Mouse (Mus musculus) brown adipose tissue, adult 24 weeks (tissue): Measurements from ENCODE around the gene Sstr5. TPM values are rescaled to one million over a fixed set of nuclear protein-coding genes. Genes with fewer than 3 reads are reported as not detected.

ENCODE experiments used
- H3K27ac ChIP-seq: fragments of 200-500 bp; replicated peaks from 2 replicates; pipeline ENCODE4 v1.5.1; 2012; ENCODE audit warnings: low read depth, mild to moderate bottlenecking, low read length
- H3K4me1 ChIP-seq: fragments of 200-500 bp; 2 replicates; pipeline ENCODE4 v1.6.1; 2012; ENCODE audit warnings: low read length, mixed read lengths; ENCODE audit not compliant: control insufficient read depth, insufficient read depth, insufficient read length
- H3K4me3 ChIP-seq: fragments of 200-500 bp; 2 replicates; pipeline ENCODE4 v1.5.1; 2012; ENCODE audit warnings: low read depth, mild to moderate bottlenecking, low read length, moderate library complexity; ENCODE audit not compliant: insufficient read depth
- polyA plus RNA-seq: library from polyadenylated mRNA; stranded (reverse); fragments of >200 nt; gene quantifications from 2 replicates; pipeline ENCODE4 v1.2.4, GENCODE M21; 2012; ENCODE audit not compliant: missing spikeins, insufficient read depth, insufficient read length

Sstr5 gene
- not detected in 2 replicates for polyA plus RNA-seq

DNA sequence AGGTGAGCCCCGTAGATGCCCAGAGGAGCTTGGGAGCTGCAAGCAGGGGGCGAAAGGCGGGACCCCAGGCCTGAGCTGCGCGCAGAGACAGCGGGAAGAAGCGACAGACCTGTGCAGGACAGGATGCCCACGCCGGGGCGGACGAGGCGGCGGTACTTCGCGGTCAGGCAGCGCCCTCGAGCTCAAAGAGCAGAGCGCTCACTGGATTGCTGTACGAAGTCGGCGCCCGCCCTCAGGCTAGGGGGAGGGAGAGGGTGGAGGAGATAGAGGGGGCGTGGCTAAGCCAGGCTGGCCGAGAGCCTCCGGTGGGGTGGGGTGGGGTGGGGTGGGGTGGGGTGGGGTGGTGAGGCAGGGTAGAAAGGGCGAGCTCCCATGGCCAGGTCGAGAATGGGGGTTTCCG is at the start of gene Sstr5:
Gene Sstr5 (minus strand): TSS at position 276 of the 400 bp plus-strand sequence.
- no peak within 1 kb of the TSS for H3K4me3 ChIP-seq
- H3K4me1 ChIP-seq, result no peaks in the 10 kb centered on the region
- H3K27ac ChIP-seq, result no peak within 1 kb of the TSS

- no peaks in the 10 kb centered on the region for H3K4me1 ChIP-seq
- H3K27ac ChIP-seq, result no peak overlapping the region
- H3K4me3 ChIP-seq, result no peak overlapping the region
Observed at GRCm38 (mm10) chr17:25541768-25542167, 44.7 kb upstream of the Sstr5 start.

- H3K4me1 ChIP-seq, result no peaks in the 10 kb centered on the region
- H3K4me3 ChIP-seq, result no peak overlapping the region
- no peak overlapping the region for H3K27ac ChIP-seq
Observed at GRCm38 (mm10) chr17:25540731-25541130, 43.6 kb upstream of the Sstr5 start.

DNA sequence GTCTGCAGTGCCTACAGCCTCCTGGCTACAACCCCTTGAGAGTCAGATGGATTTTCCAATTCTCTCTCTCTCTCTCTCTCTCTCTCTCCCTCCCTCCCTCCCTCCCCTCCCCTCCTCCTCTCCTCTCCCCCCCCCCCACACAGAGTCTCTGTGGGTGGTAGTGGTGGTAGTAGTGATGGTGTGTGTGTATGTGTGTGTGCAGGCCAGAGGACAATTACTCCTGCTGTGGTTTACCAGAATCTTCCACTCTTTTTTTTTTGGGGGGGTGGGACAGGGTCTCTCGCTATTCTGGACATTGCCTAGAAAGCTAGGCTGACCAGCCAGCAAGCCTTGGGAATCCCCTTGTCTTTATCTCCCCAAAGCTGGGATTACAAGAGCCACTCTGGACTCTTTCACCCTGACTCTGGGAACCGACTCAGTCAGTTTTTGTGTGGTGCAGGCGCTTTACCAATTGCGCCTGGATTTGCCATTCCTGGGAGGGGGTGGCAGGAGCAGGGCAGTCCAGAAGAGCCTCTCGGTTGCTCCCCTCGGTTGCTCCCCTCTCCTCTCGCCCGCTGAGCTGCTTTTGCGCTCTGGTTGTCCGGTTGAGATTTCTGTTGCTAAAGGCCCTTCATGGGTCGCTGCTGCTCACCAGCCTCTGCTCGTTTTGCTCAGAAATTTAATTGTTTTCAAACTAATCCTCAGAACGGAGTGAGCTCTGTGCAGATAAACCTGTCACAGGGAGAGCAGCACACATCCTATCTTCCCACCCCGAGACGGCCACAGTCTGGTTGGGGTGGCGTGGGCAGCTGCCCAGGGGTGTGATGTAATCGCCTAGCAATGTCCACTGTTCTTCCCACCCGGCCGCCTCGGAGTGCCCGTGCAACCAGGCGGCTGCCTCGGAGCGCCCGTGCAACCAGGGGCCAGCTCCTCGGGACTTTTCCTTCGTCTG is 42.1 kb upstream of the Sstr5 start:
- Histone ChIP-seq H3K27ac (no peak overlapping the region), H3K4me3 (no peak overlapping the region), H3K4me1 (no peaks in the 10 kb centered on the region)

- no peak overlapping the region for H3K27ac ChIP-seq
- H3K4me3 ChIP-seq, result no peak overlapping the region
- no peaks in the 10 kb centered on the region for H3K4me1 ChIP-seq
Observed at GRCm38 (mm10) chr17:25530357-25531022, 33.4 kb upstream of the Sstr5 start.

GRCm38 (mm10) chr17:25522080-25522479 is 25.0 kb upstream of the Sstr5 start:
- Histone ChIP-seq H3K4me3 (no peak overlapping the region), H3K27ac (no peak overlapping the region), H3K4me1 (no peaks in the 10 kb centered on the region)

GRCm38 (mm10) chr17:25520492-25520891 is 23.4 kb upstream of the Sstr5 start:
- Histone ChIP-seq H3K4me1 (no peaks in the 10 kb centered on the region), H3K4me3 (no peak overlapping the region), H3K27ac (no peak overlapping the region)

DNA sequence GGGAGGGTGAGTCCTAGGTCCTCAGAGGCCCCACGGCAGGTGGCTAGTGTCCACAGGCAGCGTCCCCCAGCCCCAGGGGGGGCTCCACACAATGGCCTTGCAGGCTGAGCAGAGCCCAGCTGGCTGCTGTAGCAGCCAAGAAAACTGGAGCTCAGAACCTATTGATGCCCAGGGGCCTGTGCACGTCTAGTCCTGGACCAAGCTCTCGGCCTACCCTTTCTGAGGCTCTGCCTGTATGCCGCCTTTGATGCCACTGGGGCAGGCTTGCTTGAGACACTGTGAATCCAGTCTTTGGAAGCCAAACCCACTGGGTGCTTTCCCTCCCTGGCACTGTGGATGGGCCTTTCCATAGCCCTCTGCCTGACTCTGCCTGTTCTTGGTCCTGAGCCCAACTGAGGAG is 22.4 kb upstream of the Sstr5 start:
- Histone ChIP-seq H3K27ac (no peak overlapping the region), H3K4me1 (no peaks in the 10 kb centered on the region)

DNA sequence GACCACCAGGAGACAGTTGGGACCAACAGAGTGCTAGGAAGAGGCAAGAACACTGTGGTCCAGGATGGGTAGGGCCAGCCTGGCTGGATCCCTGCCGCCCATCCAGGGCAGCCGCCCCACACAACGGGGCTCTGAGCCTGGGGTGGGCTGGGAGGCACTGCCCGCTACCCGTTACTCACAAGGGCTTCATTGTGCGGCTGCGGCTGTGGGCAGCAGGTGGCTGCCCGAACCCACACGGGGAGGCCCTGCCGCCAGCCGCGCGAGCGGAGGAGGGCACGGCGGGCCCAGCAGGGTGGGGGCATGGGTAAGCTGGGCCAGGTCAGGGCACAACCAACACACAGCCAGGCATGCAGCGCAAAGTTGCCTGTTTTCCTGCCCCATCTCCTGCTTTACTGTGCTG is 21.1 kb upstream of the Sstr5 start:
- H3K4me3 ChIP-seq, result no peak overlapping the region
- no peak overlapping the region for H3K27ac ChIP-seq
- H3K4me1 ChIP-seq, result no peaks in the 10 kb centered on the region

More for the DNA sequence above, 22.4 kb upstream of the Sstr5 start:
- H3K4me3 ChIP-seq, result no peak overlapping the region

DNA sequence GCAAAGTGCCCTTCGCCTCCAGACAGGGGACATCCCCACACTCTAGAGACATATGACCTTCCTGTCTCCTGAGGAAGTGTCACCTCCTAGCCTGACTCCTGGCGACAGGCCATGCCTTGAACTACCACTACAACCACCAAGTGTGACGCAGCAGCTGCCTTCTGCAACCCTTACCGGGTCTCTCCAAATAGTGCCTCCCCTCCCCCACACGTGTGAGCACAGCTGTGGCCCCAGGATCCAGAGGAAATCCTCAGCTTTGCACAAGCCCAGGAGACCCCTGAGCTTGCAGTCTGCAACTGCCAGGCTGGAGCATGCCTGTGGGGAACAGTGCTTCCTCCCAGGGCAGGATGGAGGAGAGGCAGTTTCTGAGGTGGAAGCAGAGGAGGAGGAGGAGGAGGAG is 19.2 kb upstream of the Sstr5 start:
- Histone ChIP-seq H3K4me1 (no peaks in the 10 kb centered on the region), H3K27ac (no peak overlapping the region), H3K4me3 (no peak overlapping the region)

GRCm38 (mm10) chr17:25514055-25514454 is 17.0 kb upstream of the Sstr5 start:
- H3K4me3 ChIP-seq, result no peak overlapping the region
- no peaks in the 10 kb centered on the region for H3K4me1 ChIP-seq

DNA sequence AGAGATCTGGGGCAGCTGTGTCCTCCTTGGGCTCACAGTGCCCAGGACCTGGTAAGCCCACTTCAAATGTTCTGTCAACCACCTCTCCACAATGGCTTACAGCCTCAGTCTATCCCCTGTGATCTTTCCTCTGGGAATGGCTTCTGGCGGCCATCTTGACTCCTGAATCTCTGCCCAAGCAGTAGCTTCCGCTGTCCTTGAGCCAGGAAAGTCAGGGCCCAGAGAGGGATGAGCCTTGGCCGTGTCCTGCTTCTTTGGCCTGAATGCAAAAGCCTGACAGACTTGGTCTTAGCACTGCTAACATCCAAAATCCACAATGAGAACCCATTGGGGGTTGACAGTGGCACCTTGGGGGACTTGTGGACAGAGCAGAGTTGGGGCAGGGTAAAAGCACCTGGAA is 14.8 kb upstream of the Sstr5 start:
- H3K4me1 ChIP-seq, result no peaks in the 10 kb centered on the region
- H3K27ac ChIP-seq, result no peak overlapping the region
- H3K4me3 ChIP-seq, result no peak overlapping the region

More at GRCm38 (mm10) chr17:25514055-25514454, 17.0 kb upstream of the Sstr5 start:
- no peak overlapping the region for H3K27ac ChIP-seq

- Histone ChIP-seq H3K27ac (no peak overlapping the region), H3K4me3 (no peak overlapping the region), H3K4me1 (no peaks in the 10 kb centered on the region)
Observed at GRCm38 (mm10) chr17:25510074-25510830, 13.2 kb upstream of the Sstr5 start.

DNA sequence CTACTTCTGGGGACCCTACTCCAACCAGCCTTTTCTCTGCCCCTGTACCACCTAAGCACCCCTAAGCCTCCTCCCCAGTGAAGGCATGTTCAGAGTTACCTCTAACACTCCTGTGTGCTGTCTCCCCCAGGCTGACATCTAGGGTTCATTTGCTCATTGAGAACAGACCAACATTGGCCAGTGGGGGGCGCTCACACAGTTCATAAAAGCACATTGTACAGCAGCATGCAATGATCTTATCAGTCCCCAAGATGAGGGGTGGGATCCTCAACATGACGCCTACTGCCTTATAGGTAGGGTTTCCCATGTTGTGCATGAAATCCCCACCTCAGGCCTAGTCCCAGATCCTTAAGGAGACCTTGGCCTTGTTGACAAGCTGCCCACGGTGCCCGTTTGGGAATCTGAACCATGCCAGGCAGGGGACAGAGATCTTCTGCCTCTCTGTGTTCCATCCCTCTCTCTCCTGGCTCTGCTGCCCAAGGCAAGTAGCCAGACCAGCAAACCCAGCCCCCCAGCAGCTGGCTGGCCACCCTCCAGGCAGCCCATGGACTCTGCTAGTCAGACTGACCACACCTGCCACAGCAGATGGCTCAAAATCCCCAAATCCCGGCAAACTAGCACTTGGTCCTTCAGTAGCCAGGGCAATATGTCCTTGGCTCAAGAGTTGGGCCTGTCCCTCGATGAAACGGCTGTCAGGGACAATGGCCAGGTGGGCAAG is 11.9 kb upstream of the Sstr5 start:
- Histone ChIP-seq H3K4me1 (no peaks in the 10 kb centered on the region), H3K4me3 (no peak overlapping the region), H3K27ac (no peak overlapping the region)
